Comparison of ENCODE assay signal across 8 mouse cellular contexts in the genomic region with DNA sequence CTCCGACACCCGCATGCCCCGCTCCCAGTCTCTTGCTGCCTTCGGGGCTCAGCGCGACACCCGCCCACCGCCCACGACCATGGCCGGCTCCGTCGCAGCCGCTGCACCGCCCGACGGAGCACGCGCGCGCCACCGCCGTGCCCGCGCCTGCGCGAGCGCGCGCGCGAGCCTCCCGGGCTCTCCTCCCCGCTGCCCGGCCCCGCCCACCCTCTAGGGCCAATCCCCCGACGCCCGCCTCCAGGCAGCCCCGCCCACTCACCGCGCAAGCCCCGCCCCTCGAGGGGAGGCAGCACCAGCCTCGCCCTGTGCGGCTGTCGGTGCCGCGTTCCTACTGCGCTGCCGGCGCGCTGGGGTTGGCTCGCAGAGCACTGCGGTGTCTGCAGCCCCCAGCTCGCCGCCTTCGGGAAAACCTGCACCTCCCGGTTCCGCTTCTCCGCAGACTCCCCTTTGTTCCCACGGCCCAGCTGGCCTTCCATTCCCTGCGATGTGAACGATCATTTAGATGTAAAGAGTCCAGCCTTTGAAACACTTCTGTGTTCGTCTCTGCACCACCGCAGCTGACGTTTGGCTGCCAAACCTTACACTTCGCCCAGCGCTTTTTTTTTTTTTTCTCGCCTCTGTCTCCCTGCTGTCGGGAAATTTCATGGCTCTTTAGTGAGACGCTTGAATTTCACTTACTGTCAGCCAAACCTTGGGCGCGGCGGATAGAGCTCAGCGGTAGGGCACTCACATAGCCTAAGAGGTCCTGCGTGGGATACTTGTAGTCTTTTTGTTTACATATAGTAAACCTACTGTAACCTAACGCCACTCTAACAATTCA. TPM values are rescaled to one million over a fixed set of nuclear protein-coding genes. Genes with fewer than 3 reads are reported as not detected.
A peak's percentile ranks its signal among the peaks of the same experiment; 100 is the strongest.
DNase-seq lines count a peak whose midpoint lies in the region; ATAC-seq lines count a peak whose summit lies in the region.

A gene (minus strand): TSS at position 559 of the 820 bp plus-strand sequence.

- H3K4me1 ChIP-seq in hindbrain, embryonic 16.5 days (ENCODE audit: control insufficient read depth, insufficient read depth, low read depth, low read length): peaks cover 16% of the 10 kb centered on the region

- ATAC-seq in hindbrain, embryonic 16.5 days: peak; percentile 96

- H3K36me3 ChIP-seq in hindbrain, embryonic 16.5 days (ENCODE audit: control insufficient read depth, insufficient read depth, low read length): no peaks in the 10 kb centered on the region
- no peaks in the 10 kb centered on the region for H3K36me3 ChIP-seq in macrophage (ENCODE audit: inconsistent target)

- peak within 1 kb of the TSS; percentile 93 for H3K9ac ChIP-seq in hindbrain, embryonic 16.5 days (ENCODE audit: low read depth, low read length)

- no peaks in the 10 kb centered on the region for H3K27me3 ChIP-seq in hindbrain, embryonic 16.5 days (replicated peaks; ENCODE audit: control insufficient read depth, insufficient read depth, low read length)

- H3K4me2 ChIP-seq in hindbrain, embryonic 16.5 days (ENCODE audit: low read length): peak within 1 kb of the TSS; percentile 73

- H3K79me2 ChIP-seq in macrophage (ENCODE audit: inconsistent target): peaks cover 43% of the 10 kb centered on the region

- H3K27ac ChIP-seq in hindbrain, embryonic 16.5 days (ENCODE audit: low read depth, low read length): peak within 1 kb of the TSS; percentile 96
- peak within 1 kb of the TSS; percentile 46 for H3K27ac ChIP-seq in macrophage

- peak within 1 kb of the TSS; percentile 87 for H3K4me3 ChIP-seq in hindbrain, embryonic 16.5 days (ENCODE audit: low read length)
- H3K4me3 ChIP-seq in macrophage (ENCODE audit: inconsistent target): peak within 1 kb of the TSS; percentile 68

- under 1% methylated on average over 72 of the region's 77 CpGs for WGBS in hindbrain, embryonic 16.5 days
- 1% methylated on average over 70 of the region's 77 CpGs for WGBS in macrophage (ENCODE audit: missing documents)

- peak; percentile 90 for DNase-seq in R1 (ENCODE audit: low read depth, low spot score)
- DNase-seq in cerebellum, postnatal 25 days: peak; percentile 98 to 100
- DNase-seq in frontal cortex, postnatal 36 days (ENCODE audit: low spot score in 2 of 2): peak; percentile 95 to 96
- peak; percentile 97 for DNase-seq in left cerebral cortex, adult 18-20 months (ENCODE audit: low spot score in 2 of 2)
- peak; percentile 97 for DNase-seq in right cerebral cortex, adult 18-20 months
- DNase-seq in urinary bladder, postnatal 10 days (ENCODE audit: low spot score): peak; percentile 94

- no peaks in the 10 kb centered on the region for H3K9me3 ChIP-seq in hindbrain, embryonic 16.5 days (ENCODE audit: control insufficient read depth, low read length)

RNA-seq across cellular contexts. Expression of the gene that starts here (rescaled TPM):
- polyA plus RNA-seq in hindbrain, embryonic 16.5 days (2015; fragmentation: Nextera tagmentation; extraction: Ambion mirVana): 2.1 and 2.9 TPM in 2 replicates
- total RNA-seq in left cerebral cortex, adult 18-20 months (2021): 10 to 100 TPM; 24.4 to 25.5 TPM
- total RNA-seq in macrophage (2018; cell fraction: chromatin; rRNA removed): 100 to 1,000 TPM in 3 of 26 experiments, 10 to 100 TPM in 23; 30.2 to 120 (median 44.9) TPM
- total RNA-seq in macrophage (2018; cell fraction: cytosol; rRNA removed): 10 to 100 TPM; 19.4 to 48.1 (median 24.5) TPM
- total RNA-seq in macrophage (2018; cell fraction: nucleus; rRNA removed): 10 to 100 TPM; 34.0 to 72.5 (median 44.1) TPM
- 14.2 to 21.3 TPM (median 19.7 TPM) in 3 replicates for polyA plus RNA-seq in macrophage (2018)

Comparison
In these comparisons a context has a peak if more than half of its experiments do, and no peak if none do; other contexts are left out.
1. Peak in every context shown above with its lines: DNase-seq, ATAC-seq, H3K4me3 ChIP-seq and H3K27ac ChIP-seq.